Mouse (Mus musculus) 3134 (cell line): ENCODE results near the gene Coasy.
"Not testable (repeated sequence)": the region's sequence is repeated elsewhere in the genome, so short reads cannot be mapped to it uniquely, and the experiment has no call there.

ENCODE experiments used
- DNase-seq: peaks from one replicate; pipeline ENCODE4 v3.0.0-alpha.2; 2011; ENCODE audit warnings: low spot score; ENCODE audit not compliant: insufficient read length; ENCODE audit errors: extremely low read depth

The Coasy gene

DNA sequence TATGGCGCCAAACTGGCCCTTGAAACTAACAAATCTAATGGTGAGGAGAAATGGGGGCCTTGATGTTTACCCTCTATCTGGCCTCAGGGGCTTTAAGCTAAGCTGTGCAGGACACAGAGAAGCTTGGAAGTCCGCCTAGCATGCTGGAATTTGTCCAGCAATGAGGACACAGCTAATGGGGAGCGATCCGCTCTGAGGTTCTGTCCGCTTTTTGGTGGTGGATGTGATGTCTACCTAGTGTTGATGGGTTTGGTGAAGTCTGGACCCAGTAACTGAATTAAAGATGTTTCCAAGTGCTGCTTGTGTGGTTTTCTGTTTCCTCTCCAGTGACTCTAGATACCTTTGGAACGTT lies 3.9 kb downstream of the Coasy start:
- DNase-seq: no peak

DNA sequence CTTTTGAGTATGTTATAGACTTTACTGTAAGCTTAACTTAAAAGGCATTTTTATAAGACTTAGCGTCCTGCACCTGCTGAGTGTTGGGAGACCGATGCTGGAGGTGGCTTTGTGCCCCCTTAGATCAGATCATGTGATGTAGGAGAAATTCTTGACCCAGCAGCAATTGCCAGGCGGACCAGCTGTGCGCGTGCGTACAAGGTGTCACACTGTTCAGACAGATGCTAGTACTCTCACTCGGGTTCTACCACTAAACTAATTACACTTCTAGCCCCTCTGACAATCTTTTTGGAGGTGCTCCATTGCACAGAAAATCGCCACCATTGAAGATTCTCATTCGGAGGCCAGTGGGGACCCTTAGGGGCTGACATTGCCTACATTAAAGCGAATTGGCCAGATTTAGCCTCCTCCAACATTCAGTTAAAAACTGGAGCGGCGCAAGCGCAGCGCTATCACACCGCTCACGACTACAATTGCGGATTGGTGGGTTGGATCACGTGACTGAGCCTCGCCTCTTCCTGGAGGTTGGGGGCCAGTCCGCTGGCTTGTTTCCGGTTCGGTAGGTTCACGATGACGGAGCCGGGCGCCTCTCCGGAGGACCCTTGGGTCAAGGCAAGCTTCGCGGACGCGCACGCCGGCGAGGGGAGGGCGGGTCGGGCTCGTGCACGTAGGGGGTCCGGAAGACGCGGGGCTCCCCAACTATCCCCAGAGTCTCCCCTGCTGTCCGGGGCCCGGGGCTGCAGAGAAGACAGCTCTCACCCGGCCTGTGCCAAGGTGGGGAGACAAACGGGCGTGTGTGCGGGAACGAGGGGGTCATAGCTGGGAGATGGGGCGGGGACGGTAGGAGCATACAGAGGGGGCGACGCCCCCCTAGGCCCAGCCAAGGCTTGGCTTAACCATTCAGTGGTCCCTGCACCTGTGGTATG lies 4.7 kb downstream of the Coasy start, which contains the start of gene Mlx:
Gene Mlx (plus strand): TSS at position 522 of the 926 bp plus-strand sequence.
- peak; percentile 82 for DNase-seq

- DNase-seq: no peak
These were observed 5.3 kb downstream of the Coasy start for GRCm38 (mm10) chr11:101087682-101088055.

GRCm38 (mm10) chr11:101089931-101090330 lies 7.6 kb downstream of the Coasy start:
- no peak for DNase-seq

DNA sequence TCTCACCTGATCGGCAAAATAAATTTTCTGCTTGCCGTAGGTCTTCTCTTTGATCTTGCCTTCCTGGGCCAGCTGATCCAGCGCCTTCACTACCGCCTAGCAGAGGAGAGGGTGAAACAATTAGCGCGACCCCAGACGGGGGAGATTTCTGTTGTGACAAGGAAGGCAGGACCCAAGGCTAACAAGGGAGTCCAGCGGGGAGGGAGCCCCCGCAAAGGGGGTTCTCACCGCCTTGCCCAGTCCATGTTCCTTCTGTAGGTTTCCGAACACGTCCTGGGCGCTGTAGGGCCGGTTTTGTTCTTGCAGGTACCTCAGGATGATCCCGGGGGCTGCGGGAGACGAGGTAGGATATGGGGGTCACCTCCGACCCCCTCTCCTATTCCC lies 12.6 kb downstream of the Coasy start:
- DNase-seq: no peak

DNA sequence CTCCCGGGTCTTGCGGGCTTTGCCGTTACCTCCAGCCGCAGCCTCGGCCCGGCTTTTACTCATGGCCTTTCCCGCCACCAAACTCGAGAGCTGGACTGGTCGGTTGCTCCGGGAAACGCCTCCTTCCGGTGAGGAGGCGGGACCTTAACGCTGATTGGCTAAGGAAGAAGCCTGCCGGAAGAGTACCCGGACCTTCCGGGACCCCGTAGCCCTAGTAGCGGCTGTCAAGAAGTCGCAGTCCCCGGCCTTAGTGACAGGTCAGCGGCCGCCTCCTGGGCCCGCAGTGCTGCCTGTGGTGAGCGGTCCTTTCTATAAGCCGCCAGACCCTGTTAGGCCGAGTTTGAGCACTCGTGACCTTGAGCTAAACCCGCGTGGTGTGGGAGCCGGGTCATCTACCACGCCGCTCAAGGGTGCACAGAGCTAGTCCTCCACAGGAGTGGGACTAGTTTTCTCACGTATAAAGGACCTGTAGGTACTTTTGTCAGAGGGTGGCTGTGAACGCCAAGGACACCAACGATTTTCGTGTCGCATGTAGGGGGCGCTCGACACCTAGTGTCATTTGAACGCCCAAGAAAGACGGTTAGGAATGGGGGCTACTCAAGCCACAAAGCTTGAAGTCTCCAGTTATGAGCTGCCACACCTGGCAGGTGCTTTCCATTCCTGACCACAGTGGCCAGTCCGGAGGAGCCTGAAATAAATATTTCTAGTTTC lies 13.1 kb downstream of the Coasy start, which contains the start of gene Psmc3ip:
Gene Psmc3ip (minus strand): TSS at position 123 of the 711 bp plus-strand sequence.
- peak; percentile 89 for DNase-seq

GRCm38 (mm10) chr11:101098231-101098630 lies 15.9 kb downstream of the Coasy start:
- DNase-seq: no peak

GRCm38 (mm10) chr11:101103011-101103410 lies 20.6 kb downstream of the Coasy start:
- DNase-seq: no peak

- DNase-seq: no peak
These were observed 27.0 kb downstream of the Coasy start for GRCm38 (mm10) chr11:101109351-101109750.

DNA sequence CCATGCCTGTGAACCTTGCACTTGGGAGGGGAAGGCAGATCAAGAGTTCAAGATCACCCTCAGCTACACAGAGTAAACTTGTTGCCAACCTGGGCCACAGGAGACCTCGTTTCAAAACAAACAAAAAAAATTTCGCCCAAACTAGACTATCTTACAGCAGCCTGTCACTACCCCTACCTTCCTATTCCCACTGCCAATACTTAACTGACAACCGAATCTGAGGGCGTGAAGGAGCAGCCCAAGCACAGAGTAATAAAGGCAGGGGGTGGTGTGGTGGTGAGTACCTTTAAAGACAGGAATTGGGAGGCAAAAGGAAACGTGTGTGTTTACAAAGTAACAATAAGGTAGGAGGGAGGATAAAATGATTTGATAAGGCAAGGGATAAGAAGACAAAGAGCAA lies 28.3 kb downstream of the Coasy start:
- no peak for DNase-seq

DNA sequence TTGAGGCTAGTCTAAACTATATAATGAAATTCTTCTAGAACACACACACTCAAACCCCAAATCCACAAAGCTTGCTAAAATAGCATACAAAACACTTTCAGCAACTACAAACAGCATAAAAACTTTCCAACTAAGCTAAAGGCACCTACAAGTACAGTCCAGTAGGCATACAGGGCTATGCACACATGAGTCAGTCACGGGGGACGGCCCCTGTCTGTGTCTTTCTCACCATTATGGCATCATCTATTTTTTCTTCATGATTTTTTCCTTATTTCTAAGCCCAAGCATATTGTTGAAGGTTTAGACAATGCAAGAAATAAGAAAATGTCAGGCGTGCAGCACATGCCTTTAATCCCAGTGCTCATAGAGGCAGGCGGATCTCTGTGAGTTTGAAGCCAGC lies 28.8 kb downstream of the Coasy start:
- no peak for DNase-seq

- DNase-seq: no peak
These were observed 29.8 kb downstream of the Coasy start for GRCm38 (mm10) chr11:101112186-101112585.

DNA sequence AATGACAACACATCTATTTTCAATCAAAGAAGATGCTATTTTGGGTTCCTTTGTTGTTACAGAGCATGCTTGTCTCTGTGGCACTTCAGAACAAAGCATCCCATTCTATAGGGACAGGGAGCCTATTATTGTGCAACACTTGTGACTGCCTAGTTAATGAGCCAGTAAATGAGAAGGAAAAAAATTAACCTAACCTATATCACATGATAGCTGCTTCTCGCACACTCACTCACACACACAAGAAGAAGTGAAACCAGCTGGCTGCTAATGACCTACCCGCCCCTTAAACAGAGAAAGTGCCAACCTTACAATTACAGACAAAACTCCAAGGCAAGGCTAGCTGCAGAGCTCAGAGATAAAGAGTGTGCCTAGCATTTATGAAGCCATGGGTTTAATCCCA lies 33.2 kb downstream of the Coasy start:
- no peak for DNase-seq

GRCm38 (mm10) chr11:101118105-101118504 lies 35.7 kb downstream of the Coasy start:
- no peak for DNase-seq

- no peak for DNase-seq
These were observed 36.9 kb downstream of the Coasy start for GRCm38 (mm10) chr11:101119131-101119760.

DNA sequence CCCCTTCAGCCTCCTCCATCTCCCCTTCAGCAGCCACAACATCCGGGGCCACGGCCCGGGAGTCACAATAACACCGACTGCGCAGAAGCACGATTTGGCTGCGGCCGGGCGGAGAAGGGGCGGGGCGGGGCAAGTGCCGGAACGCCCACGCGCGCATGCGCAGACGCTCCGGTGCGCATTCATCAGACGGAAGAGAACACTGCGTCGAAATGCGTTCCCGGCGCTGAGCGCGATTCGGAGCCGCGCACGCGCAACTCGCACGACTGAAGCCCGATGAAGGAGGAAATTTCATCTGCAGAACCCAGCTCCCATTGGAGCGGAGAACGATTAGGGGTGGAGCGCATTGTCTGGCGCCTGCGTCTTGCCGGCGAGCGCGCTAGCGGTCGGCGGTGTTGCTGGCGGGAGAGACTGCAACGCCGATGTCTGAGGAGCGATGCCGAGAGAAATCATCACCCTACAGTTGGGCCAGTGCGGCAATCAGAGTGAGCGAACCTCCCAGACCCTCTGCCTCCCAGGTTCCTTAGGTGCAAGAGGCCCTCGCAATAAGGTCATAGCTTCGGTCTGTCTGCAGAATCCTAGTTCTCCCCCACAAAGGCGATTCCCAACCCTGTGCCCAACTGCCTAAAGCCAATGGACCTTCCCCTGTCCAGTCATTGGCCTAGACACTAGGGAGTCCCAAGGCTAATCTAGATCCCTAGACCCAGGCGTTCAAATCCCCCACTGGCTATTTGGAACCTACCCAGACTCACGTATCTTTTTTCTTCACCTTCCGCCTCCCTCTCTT lies 37.6 kb downstream of the Coasy start, which contains the start of the genes Retreg3 and Tubg1:
Gene Retreg3 (minus strand): TSS at position 133 of the 784 bp plus-strand sequence.
Gene Tubg1 (plus strand): TSS at position 178 of the 784 bp plus-strand sequence.
- DNase-seq: peak; percentile 100

DNA sequence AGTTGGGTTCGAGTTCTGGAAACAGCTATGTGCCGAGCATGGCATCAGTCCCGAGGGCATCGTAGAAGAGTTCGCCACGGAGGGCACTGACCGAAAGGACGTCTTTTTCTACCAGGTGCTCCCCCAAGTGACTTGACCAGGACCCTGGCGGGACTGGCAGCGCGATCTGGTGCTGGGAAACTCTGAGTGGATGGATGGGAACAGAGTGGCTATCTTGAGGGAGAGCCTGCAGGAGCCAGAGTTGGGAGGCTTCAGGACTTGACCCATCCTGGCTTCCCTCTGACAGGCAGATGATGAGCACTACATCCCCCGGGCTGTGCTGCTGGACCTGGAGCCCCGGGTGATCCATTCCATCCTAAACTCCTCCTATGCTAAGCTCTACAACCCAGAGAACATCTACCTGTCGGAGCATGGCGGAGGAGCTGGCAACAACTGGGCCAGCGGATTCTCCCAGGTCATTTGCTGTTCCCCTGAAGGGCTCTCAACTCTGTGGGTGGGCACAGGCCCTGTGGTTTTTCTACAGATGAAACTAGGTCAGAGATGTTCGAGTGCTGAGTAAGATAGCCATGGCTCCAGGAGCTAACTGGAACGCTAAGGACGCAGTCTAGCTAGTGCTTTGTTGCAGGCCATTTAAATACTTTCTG lies 38.3 kb downstream of the Coasy start:
- DNase-seq: no peak

DNA sequence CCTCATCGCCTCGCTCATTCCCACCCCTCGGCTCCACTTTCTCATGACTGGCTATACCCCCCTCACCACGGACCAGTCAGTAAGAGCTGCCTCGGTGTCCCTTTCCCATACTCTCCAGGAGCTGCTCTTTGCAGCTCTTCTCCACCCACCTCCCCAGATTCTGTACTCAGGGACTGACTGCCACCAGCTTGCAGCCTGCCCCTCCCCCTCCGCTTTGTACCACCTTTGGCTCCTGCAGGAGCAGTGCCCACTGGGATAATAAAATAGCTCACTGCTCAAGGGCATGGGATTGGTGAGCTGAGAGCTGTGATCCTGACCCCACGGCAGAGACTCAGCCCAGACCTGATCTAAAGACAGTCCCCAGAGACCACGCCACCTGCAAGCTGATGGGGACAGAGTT lies 42.1 kb downstream of the Coasy start:
- DNase-seq: not testable (repeated sequence)

GRCm38 (mm10) chr11:101125008-101125407 lies 42.6 kb downstream of the Coasy start:
- DNase-seq: not testable (repeated sequence)

- DNase-seq: no peak
These were observed 44.7 kb downstream of the Coasy start for GRCm38 (mm10) chr11:101127075-101127474.
